Mouse (Mus musculus): ENCODE data around the gene Ptch2. TPM values are rescaled to one million over a fixed set of nuclear protein-coding genes. Genes with fewer than 3 reads are reported as not detected.

Ptch2 gene
- 3.3 TPM in 1 of 2 replicates, not detected in the other for total RNA-seq (2014; fragmentation: Nextera tagmentation)
- total RNA-seq (2017), result 0.38 TPM in 1 of 2 replicates, not detected in the other
- polyA plus RNA-seq (2012), result not detected in 2 replicates

GRCm38 (mm10) chr4:117095551-117096452, at the start of gene Ptch2:
TSS of gene Ptch2 (plus strand) at chr4:117096075.
- H3K27me3 ChIP-seq (ENCODE audit: insufficient read depth, low read length), result peaks cover 46% of the 10 kb centered on the region
- DNase-seq (ENCODE audit: low spot score) (no peak), ATAC-seq (ENCODE audit: extremely low read depth, insufficient number of reproducible peaks, low FRiP score, poor library complexity, severe bottlenecking) (no peak)
- TF ChIP-seq POLR2AphosphoS5 (IDR thresholded peaks at IDR 0.05; ENCODE audit: insufficient replicate concordance, low read depth, low read length) (no peak), CTCF (IDR thresholded peaks at IDR 0.05; ENCODE audit: low read depth, low read length) (no peak), TAL1 (conservative IDR thresholded peaks at IDR 0.05; ENCODE audit: low read depth, low read length) (no peak), GATA1 (IDR thresholded peaks at IDR 0.05; ENCODE audit: borderline replicate concordance, low read length) (no peak), GATA2 (IDR thresholded peaks at IDR 0.05; ENCODE audit: borderline replicate concordance, low read depth, low read length) (no peak)
- no peaks in the 10 kb centered on the region for H3K36me3 ChIP-seq (replicated peaks)
- H3K4me1 ChIP-seq (ENCODE audit: insufficient read depth, low read depth, low read length), result peaks cover 10% of the 10 kb centered on the region
- H3K9me3 ChIP-seq (replicated peaks), result no peaks in the 10 kb centered on the region
- H3K4me3 ChIP-seq (ENCODE audit: low read depth, low read length), result peak within 1 kb of the TSS; percentile 57; the same call in 1 of the 2 replicates

- Histone ChIP-seq H3K9me3 (replicated peaks) (no peaks in the 10 kb centered on the region), H3K36me3 (replicated peaks) (peaks cover 79% of the 10 kb centered on the region), H3K4me3 (ENCODE audit: low read depth, low read length) (no peak overlapping the region), H3K27me3 (ENCODE audit: insufficient read depth, low read length) (no peaks in the 10 kb centered on the region), H3K4me1 (ENCODE audit: insufficient read depth, low read depth, low read length) (peaks cover 9% of the 10 kb centered on the region)
- ATAC-seq (ENCODE audit: extremely low read depth, insufficient number of reproducible peaks, low FRiP score, poor library complexity, severe bottlenecking) (no peak), DNase-seq (ENCODE audit: low spot score) (no peak)
- TF ChIP-seq CTCF (IDR thresholded peaks at IDR 0.05; ENCODE audit: low read depth, low read length) (no peak), POLR2AphosphoS5 (IDR thresholded peaks at IDR 0.05; ENCODE audit: insufficient replicate concordance, low read depth, low read length) (no peak), TAL1 (conservative IDR thresholded peaks at IDR 0.05; ENCODE audit: low read depth, low read length) (no peak), GATA1 (IDR thresholded peaks at IDR 0.05; ENCODE audit: borderline replicate concordance, low read length) (no peak), GATA2 (IDR thresholded peaks at IDR 0.05; ENCODE audit: borderline replicate concordance, low read depth, low read length) (no peak)
Observed at GRCm38 (mm10) chr4:117048836-117049235, 47.0 kb upstream of the Ptch2 start.

GRCm38 (mm10) chr4:117049485-117049884, 46.4 kb upstream of the Ptch2 start:
- H3K27me3 ChIP-seq (ENCODE audit: insufficient read depth, low read length), result no peaks in the 10 kb centered on the region
- ATAC-seq (ENCODE audit: extremely low read depth, insufficient number of reproducible peaks, low FRiP score, poor library complexity, severe bottlenecking) (no peak), DNase-seq (ENCODE audit: low spot score) (no peak)
- no peak overlapping the region for H3K4me3 ChIP-seq (ENCODE audit: low read depth, low read length)
- TF ChIP-seq TAL1 (conservative IDR thresholded peaks at IDR 0.05; ENCODE audit: low read depth, low read length), result no peak
- TF ChIP-seq CTCF (IDR thresholded peaks at IDR 0.05; ENCODE audit: low read depth, low read length), result no peak
- no peak for TF ChIP-seq GATA1 (IDR thresholded peaks at IDR 0.05; ENCODE audit: borderline replicate concordance, low read length)
- TF ChIP-seq GATA2 (IDR thresholded peaks at IDR 0.05; ENCODE audit: borderline replicate concordance, low read depth, low read length), result no peak
- TF ChIP-seq POLR2AphosphoS5 (IDR thresholded peaks at IDR 0.05; ENCODE audit: insufficient replicate concordance, low read depth, low read length), result no peak
- peaks cover 9% of the 10 kb centered on the region for H3K4me1 ChIP-seq (ENCODE audit: insufficient read depth, low read depth, low read length)
- H3K36me3 ChIP-seq (replicated peaks), result peaks cover 78% of the 10 kb centered on the region
- no peaks in the 10 kb centered on the region for H3K9me3 ChIP-seq (replicated peaks)

GRCm38 (mm10) chr4:117052626-117053025, 43.2 kb upstream of the Ptch2 start:
- DNase-seq (ENCODE audit: low spot score), result no peak
- H3K36me3 ChIP-seq (replicated peaks), result peaks cover 70% of the 10 kb centered on the region
- no peak for ATAC-seq (ENCODE audit: extremely low read depth, insufficient number of reproducible peaks, low FRiP score, poor library complexity, severe bottlenecking)
- no peaks in the 10 kb centered on the region for H3K9me3 ChIP-seq (replicated peaks)
- peaks cover 24% of the 10 kb centered on the region for H3K4me1 ChIP-seq (ENCODE audit: insufficient read depth, low read depth, low read length)
- H3K4me3 ChIP-seq (ENCODE audit: low read depth, low read length), result no peak overlapping the region
- H3K27me3 ChIP-seq (ENCODE audit: insufficient read depth, low read length), result no peaks in the 10 kb centered on the region
- TF ChIP-seq GATA2 (IDR thresholded peaks at IDR 0.05; ENCODE audit: borderline replicate concordance, low read depth, low read length) (no peak), POLR2AphosphoS5 (IDR thresholded peaks at IDR 0.05; ENCODE audit: insufficient replicate concordance, low read depth, low read length) (no peak), CTCF (IDR thresholded peaks at IDR 0.05; ENCODE audit: low read depth, low read length) (no peak), GATA1 (IDR thresholded peaks at IDR 0.05; ENCODE audit: borderline replicate concordance, low read length) (no peak), TAL1 (conservative IDR thresholded peaks at IDR 0.05; ENCODE audit: low read depth, low read length) (no peak)

- H3K9me3 ChIP-seq (replicated peaks), result no peaks in the 10 kb centered on the region
- DNase-seq (ENCODE audit: low spot score), result no peak
- no peaks in the 10 kb centered on the region for H3K27me3 ChIP-seq (ENCODE audit: insufficient read depth, low read length)
- TF ChIP-seq CTCF (IDR thresholded peaks at IDR 0.05; ENCODE audit: low read depth, low read length) (no peak), POLR2AphosphoS5 (IDR thresholded peaks at IDR 0.05; ENCODE audit: insufficient replicate concordance, low read depth, low read length) (no peak), TAL1 (conservative IDR thresholded peaks at IDR 0.05; ENCODE audit: low read depth, low read length) (no peak), GATA1 (IDR thresholded peaks at IDR 0.05; ENCODE audit: borderline replicate concordance, low read length) (no peak)
- peaks cover 35% of the 10 kb centered on the region for H3K4me1 ChIP-seq (ENCODE audit: insufficient read depth, low read depth, low read length)
- peaks cover 71% of the 10 kb centered on the region for H3K36me3 ChIP-seq (replicated peaks)
- no peak overlapping the region for H3K4me3 ChIP-seq (ENCODE audit: low read depth, low read length)
- ATAC-seq (ENCODE audit: extremely low read depth, insufficient number of reproducible peaks, low FRiP score, poor library complexity, severe bottlenecking), result no peak
Observed at GRCm38 (mm10) chr4:117053956-117054355, 41.9 kb upstream of the Ptch2 start.

GRCm38 (mm10) chr4:117056102-117056501, 39.8 kb upstream of the Ptch2 start:
- Histone ChIP-seq H3K4me1 (ENCODE audit: insufficient read depth, low read depth, low read length) (peaks cover 40% of the 10 kb centered on the region), H3K36me3 (replicated peaks) (peaks cover 76% of the 10 kb centered on the region), H3K4me3 (ENCODE audit: low read depth, low read length) (no peak overlapping the region; the same call in 1 of the 2 replicates), H3K9me3 (replicated peaks) (no peaks in the 10 kb centered on the region), H3K27me3 (ENCODE audit: insufficient read depth, low read length) (no peaks in the 10 kb centered on the region)
- DNase-seq (ENCODE audit: low spot score), result peak; percentile 14
- ATAC-seq (ENCODE audit: extremely low read depth, insufficient number of reproducible peaks, low FRiP score, poor library complexity, severe bottlenecking), result no peak
- TF ChIP-seq CTCF (IDR thresholded peaks at IDR 0.05; ENCODE audit: low read depth, low read length) (no peak), POLR2AphosphoS5 (IDR thresholded peaks at IDR 0.05; ENCODE audit: insufficient replicate concordance, low read depth, low read length) (no peak), TAL1 (conservative IDR thresholded peaks at IDR 0.05; ENCODE audit: low read depth, low read length) (no peak), GATA2 (IDR thresholded peaks at IDR 0.05; ENCODE audit: borderline replicate concordance, low read depth, low read length) (no peak), GATA1 (IDR thresholded peaks at IDR 0.05; ENCODE audit: borderline replicate concordance, low read length) (no peak)

Data from G1E (cell line).